Mouse (Mus musculus) heart, embryonic 11.5 days (tissue): ENCODE results near the gene Gm21789. TPM values are rescaled to one million over a fixed set of nuclear protein-coding genes. Genes with fewer than 3 reads are reported as not detected.
"Not testable (repeated sequence)": the region's sequence is repeated elsewhere in the genome, so short reads cannot be mapped to it uniquely, and the experiment has no call there.

Experiments
- ATAC-seq: fragments of 200-750 bp; cut with Nextera tagmentation; replicated peaks from 2 replicates; pipeline ENCODE4 v1.8.0; 2017; ENCODE audit warnings: moderate library complexity; ENCODE audit not compliant: insufficient number of reproducible peaks, low FRiP score, low TSS enrichment
- H3K27ac ChIP-seq: fragments of 300-500 bp; sonication (generic); 2 replicates; pipeline ENCODE4 v1.5.1; 2014; ENCODE audit warnings: mild to moderate bottlenecking, low read depth, low read length
- H3K27me3 ChIP-seq: fragments of 300-500 bp; sonication (generic); 2 replicates; pipeline ENCODE4 v1.6.1; 2014; ENCODE audit warnings: mild to moderate bottlenecking, low read length, mixed read lengths; ENCODE audit not compliant: control insufficient read depth, insufficient read depth
- H3K36me3 ChIP-seq: fragments of 300-500 bp; sonication (generic); 2 replicates; pipeline ENCODE4 v1.6.1; 2014; ENCODE audit warnings: mild to moderate bottlenecking, low read length, moderate library complexity, mixed read lengths; ENCODE audit not compliant: control insufficient read depth, insufficient read depth
- H3K4me1 ChIP-seq: fragments of 300-500 bp; sonication (generic); 2 replicates; pipeline ENCODE4 v1.6.1; 2014; ENCODE audit warnings: low read length; ENCODE audit not compliant: control insufficient read depth, insufficient read depth
- H3K4me2 ChIP-seq: fragments of 300-500 bp; sonication (generic); 2 replicates; pipeline ENCODE4 v1.6.1; 2014; ENCODE audit warnings: mild to moderate bottlenecking, moderate library complexity
- H3K4me3 ChIP-seq: fragments of 300-500 bp; sonication (generic); 2 replicates; pipeline ENCODE4 v1.5.1; 2014; ENCODE audit warnings: low read depth, low read length
- H3K9ac ChIP-seq: fragments of 300-500 bp; sonication (generic); 2 replicates; pipeline ENCODE4 v1.6.1; 2014; ENCODE audit warnings: mild to moderate bottlenecking, low read depth, low read length, moderate library complexity
- H3K9me3 ChIP-seq: fragments of 300-500 bp; sonication (generic); replicated peaks from 2 replicates; pipeline ENCODE4 v1.6.1; 2016; ENCODE audit warnings: low read length; ENCODE audit not compliant: control insufficient read depth
- WGBS: fragments of 180-500 bp; shearing (Covaris S2); extraction: QIAGEN DNeasy Blood & Tissue Kit; methylation state at CpG from one replicate; pipeline ENCODE4 v1.1.7; 2014; ENCODE audit not compliant: insufficient replicate concordance; 5-methylcytosine and 5-hydroxymethylcytosine counted together
- polyA plus RNA-seq: library from polyadenylated mRNA; unstranded; fragments of >200 nt; fragmentation: Nextera tagmentation; extraction: Ambion mirVana; gene quantifications from 2 replicates; pipeline ENCODE4 v1.2.1, GENCODE M21; 2014

Gene Gm21789
- polyA plus RNA-seq: not detected in 2 replicates

DNA sequence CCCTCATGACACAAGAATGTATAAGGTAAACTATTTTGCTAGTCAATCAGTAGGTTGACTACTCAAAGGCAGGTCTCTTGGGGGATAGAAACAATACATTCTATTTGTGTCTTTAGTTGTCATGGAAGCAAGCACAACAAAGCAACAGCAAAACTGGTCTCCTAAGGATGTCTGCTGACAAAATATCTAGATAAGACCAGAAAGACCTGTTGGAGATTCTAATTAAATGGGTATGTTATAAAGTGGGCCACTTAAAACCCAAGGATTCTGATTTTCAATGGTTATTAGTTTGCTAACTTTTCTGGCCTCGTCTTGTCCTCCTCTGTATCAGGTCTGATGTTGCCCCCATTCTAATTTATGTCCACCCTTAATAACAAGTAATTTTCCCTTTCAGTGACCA, at the start of gene Gm21789:
TSS of gene Gm21789 (plus strand) at position 301 of the 400 bp plus-strand sequence.
- not testable (repeated sequence) for H3K36me3 ChIP-seq, H3K27me3 ChIP-seq, H3K4me3 ChIP-seq, H3K9me3 ChIP-seq, ATAC-seq, H3K27ac ChIP-seq, H3K4me1 ChIP-seq, H3K4me2 ChIP-seq, H3K9ac ChIP-seq
- no CpG with 5 or more reads among the region's 1 CpGs for WGBS

DNA sequence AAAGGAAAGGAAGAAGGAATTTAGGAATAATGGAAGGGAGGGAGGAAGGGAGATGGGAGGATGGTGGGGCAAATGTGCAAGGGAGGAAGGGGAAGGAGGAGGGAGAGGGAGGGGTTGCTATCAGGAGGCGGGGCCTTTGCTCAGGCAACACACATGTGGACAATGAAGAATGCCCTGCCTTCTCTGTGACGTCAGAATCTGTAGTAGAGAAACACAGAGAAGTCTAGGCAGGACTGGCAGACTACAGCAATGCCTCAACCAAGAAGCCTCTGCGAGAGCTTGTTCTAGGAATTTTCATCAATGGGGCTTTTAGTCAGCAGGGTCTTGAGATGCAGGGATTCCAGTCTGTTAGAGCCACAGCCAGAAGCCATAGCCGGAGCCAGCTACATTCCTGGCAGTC, 47.2 kb upstream of the Gm21789 start, which contains the start of gene Btbd35f30:
TSS of gene Btbd35f30 (plus strand) at position 301 of the 400 bp plus-strand sequence.
- not testable (repeated sequence) for ATAC-seq, H3K27me3 ChIP-seq, H3K36me3 ChIP-seq, H3K27ac ChIP-seq, H3K4me3 ChIP-seq, H3K4me1 ChIP-seq, H3K4me2 ChIP-seq, H3K9ac ChIP-seq, H3K9me3 ChIP-seq
- no CpG with 5 or more reads among the region's 4 CpGs for WGBS

- ATAC-seq, H3K27me3 ChIP-seq, H3K9ac ChIP-seq, H3K4me3 ChIP-seq, H3K4me1 ChIP-seq, H3K9me3 ChIP-seq, H3K27ac ChIP-seq, H3K36me3 ChIP-seq, H3K4me2 ChIP-seq: not testable (repeated sequence)
- WGBS: no CpG with 5 or more reads among the region's 3 CpGs
These were observed 32.0 kb downstream of the Gm21789 start, which contains the start of gene Btbd35f5 for GRCm38 (mm10) chrX:32973597-32973996. TSS of gene Btbd35f5 (plus strand) at chrX:32973897.

Other genes with a start within 250 kb of the Gm21789 start
- gene Btbd35f21, start 215.7 kb upstream of the Gm21789 start, polyA plus RNA-seq: not detected in 2 replicates
- not detected in 2 replicates for gene Btbd35f30, start 47.1 kb upstream of the Gm21789 start, polyA plus RNA-seq
- gene Btbd35f5, start 32.1 kb downstream of the Gm21789 start, polyA plus RNA-seq: not detected in 2 replicates